Mouse (Mus musculus): ENCODE data around the gene Tbc1d22b.
"Not testable (repeated sequence)": the region's sequence is repeated elsewhere in the genome, so short reads cannot be mapped to it uniquely, and the experiment has no call there.

Tbc1d22b gene

GRCm38 (mm10) chr17:29549543-29550428 is at the start of gene Tbc1d22b, which contains the start of gene Gm17657:
Gene Tbc1d22b, plus strand, starts transcription at chr17:29549785.
Gene Gm17657, minus strand, starts transcription at chr17:29549638.
- DNase-seq = peak; percentile 97

GRCm38 (mm10) chr17:29500243-29500740 is 49.3 kb upstream of the Tbc1d22b start:
- DNase-seq = no peak

GRCm38 (mm10) chr17:29500802-29501469 is 48.6 kb upstream of the Tbc1d22b start:
- DNase-seq = no peak

- DNase-seq = no peak
Measured at GRCm38 (mm10) chr17:29502005-29502668, 47.4 kb upstream of the Tbc1d22b start.

GRCm38 (mm10) chr17:29502669-29503665 is 46.6 kb upstream of the Tbc1d22b start:
- DNase-seq = no peak

- DNase-seq = no peak
Measured at GRCm38 (mm10) chr17:29503700-29504099, 45.9 kb upstream of the Tbc1d22b start.

GRCm38 (mm10) chr17:29508927-29509608 is 40.5 kb upstream of the Tbc1d22b start:
- DNase-seq = no peak

- no peak for DNase-seq
Measured at GRCm38 (mm10) chr17:29510691-29511090, 38.9 kb upstream of the Tbc1d22b start.

- DNase-seq = peak; percentile 81
Measured at GRCm38 (mm10) chr17:29513044-29513730, 36.4 kb upstream of the Tbc1d22b start.

- peak; percentile 80 for DNase-seq
Measured at GRCm38 (mm10) chr17:29514435-29514834, 35.1 kb upstream of the Tbc1d22b start.

- not testable (repeated sequence) for DNase-seq
Measured at GRCm38 (mm10) chr17:29518665-29519064, 30.9 kb upstream of the Tbc1d22b start.

- no peak for DNase-seq
Measured at GRCm38 (mm10) chr17:29519731-29520130, 29.9 kb upstream of the Tbc1d22b start.

GRCm38 (mm10) chr17:29525613-29526012 is 24.0 kb upstream of the Tbc1d22b start:
- DNase-seq = no peak

GRCm38 (mm10) chr17:29528568-29529187 is 20.9 kb upstream of the Tbc1d22b start:
- DNase-seq = no peak

GRCm38 (mm10) chr17:29530508-29530907 is 19.1 kb upstream of the Tbc1d22b start:
- no peak for DNase-seq

- no peak for DNase-seq
Measured at GRCm38 (mm10) chr17:29531278-29531677, 18.3 kb upstream of the Tbc1d22b start.

- no peak for DNase-seq
Measured at GRCm38 (mm10) chr17:29531757-29532384, 17.7 kb upstream of the Tbc1d22b start.

GRCm38 (mm10) chr17:29533866-29534265 is 15.7 kb upstream of the Tbc1d22b start:
- DNase-seq = no peak

GRCm38 (mm10) chr17:29540426-29540825 is 9.2 kb upstream of the Tbc1d22b start:
- DNase-seq = no peak

- no peak for DNase-seq
Measured at GRCm38 (mm10) chr17:29541419-29541818, 8.2 kb upstream of the Tbc1d22b start.
